Mouse (Mus musculus): ENCODE measurements around the gene Erp27.

GRCm38 (mm10) chr6:136954192-136954591, 32.2 kb upstream of the Erp27 start:
- TF ChIP-seq CTCF (conservative IDR thresholded peaks at IDR 0.05; ENCODE audit: low read length) = no peak
- TF ChIP-seq NANOG (IDR thresholded peaks at IDR 0.05; ENCODE audit: borderline replicate concordance, low read length) = no peak
- no peak for TF ChIP-seq POU5F1 (IDR thresholded peaks at IDR 0.05; ENCODE audit: borderline replicate concordance, low read length)
